Mouse (Mus musculus): Measurements from ENCODE around the gene Agl.

The Agl gene

GRCm38 (mm10) chr3:116740963-116741362 lies 67.0 kb downstream of the Agl start:
- no peak for DNase-seq

GRCm38 (mm10) chr3:116740106-116740505 lies 67.9 kb downstream of the Agl start:
- DNase-seq, result no peak

GRCm38 (mm10) chr3:116737326-116737731 lies 70.6 kb downstream of the Agl start:
- no peak for DNase-seq

- DNase-seq, result no peak
Observed at GRCm38 (mm10) chr3:116729483-116730174, 78.3 kb downstream of the Agl start.

- DNase-seq, result no peak
Observed at GRCm38 (mm10) chr3:116726807-116727206, 81.2 kb downstream of the Agl start.

- no peak for DNase-seq
Observed at GRCm38 (mm10) chr3:116723496-116724481, 84.2 kb downstream of the Agl start.

GRCm38 (mm10) chr3:116722980-116723379 lies 85.0 kb downstream of the Agl start:
- no peak for DNase-seq

GRCm38 (mm10) chr3:116718951-116719350 lies 89.0 kb downstream of the Agl start:
- no peak for DNase-seq

- DNase-seq, result no peak
Observed at GRCm38 (mm10) chr3:116713031-116713430, 94.9 kb downstream of the Agl start.

- no peak for DNase-seq
Observed at GRCm38 (mm10) chr3:116712436-116712881, 95.5 kb downstream of the Agl start, which contains the start of gene Slc35a3. Gene Slc35a3, minus strand, starts transcription at chr3:116712831.

GRCm38 (mm10) chr3:116711624-116712435 lies 96.1 kb downstream of the Agl start:
- peak; percentile 89 for DNase-seq

- DNase-seq, result no peak
Observed at GRCm38 (mm10) chr3:116710941-116711340, 97.0 kb downstream of the Agl start.

GRCm38 (mm10) chr3:116705637-116706204 lies 102.2 kb downstream of the Agl start:
- no peak for DNase-seq

GRCm38 (mm10) chr3:116703835-116704234 lies 104.1 kb downstream of the Agl start:
- DNase-seq, result no peak

GRCm38 (mm10) chr3:116702647-116703272 lies 105.2 kb downstream of the Agl start:
- no peak for DNase-seq

- DNase-seq, result no peak
Observed at GRCm38 (mm10) chr3:116701601-116702000, 106.4 kb downstream of the Agl start.

GRCm38 (mm10) chr3:116698786-116699185 lies 109.2 kb downstream of the Agl start:
- no peak for DNase-seq

GRCm38 (mm10) chr3:116695666-116695985 lies 112.3 kb downstream of the Agl start:
- no peak for DNase-seq

GRCm38 (mm10) chr3:116694955-116695665 lies 112.9 kb downstream of the Agl start:
- DNase-seq, result no peak

GRCm38 (mm10) chr3:116694312-116694711 lies 113.7 kb downstream of the Agl start:
- no peak for DNase-seq

All from kidney, postnatal 10 days (tissue).